Mouse (Mus musculus) testis, postnatal 10 days (tissue): ENCODE results near the gene Gm45837.

Experiments used
- DNase-seq: peaks from one replicate; pipeline ENCODE4 v3.0.0; 2021; ENCODE audit warnings: low spot score

The Gm45837 gene

GRCm38 (mm10) chr7:101465392-101465791 lies 54.7 kb downstream of the Gm45837 start:
- peak; percentile 68 for DNase-seq

- DNase-seq: no peak
Observed at GRCm38 (mm10) chr7:101465850-101466580, 55.3 kb downstream of the Gm45837 start.

- DNase-seq: no peak
Observed at GRCm38 (mm10) chr7:101466581-101467081, 55.9 kb downstream of the Gm45837 start.

GRCm38 (mm10) chr7:101471423-101471822 lies 60.7 kb downstream of the Gm45837 start:
- DNase-seq: no peak

- DNase-seq: no peak
Observed at GRCm38 (mm10) chr7:101471968-101472480, 61.3 kb downstream of the Gm45837 start.

GRCm38 (mm10) chr7:101472598-101473558 lies 62.2 kb downstream of the Gm45837 start:
- DNase-seq: no peak

- DNase-seq: no peak
Observed at GRCm38 (mm10) chr7:101474399-101474811, 63.7 kb downstream of the Gm45837 start.

- no peak for DNase-seq
Observed at GRCm38 (mm10) chr7:101476028-101476427, 65.3 kb downstream of the Gm45837 start.

GRCm38 (mm10) chr7:101476493-101476892 lies 65.8 kb downstream of the Gm45837 start:
- no peak for DNase-seq

GRCm38 (mm10) chr7:101477200-101477599 lies 66.5 kb downstream of the Gm45837 start:
- DNase-seq: no peak

- no peak for DNase-seq
Observed at GRCm38 (mm10) chr7:101478099-101478498, 67.4 kb downstream of the Gm45837 start.

GRCm38 (mm10) chr7:101479841-101480240 lies 69.2 kb downstream of the Gm45837 start:
- DNase-seq: no peak

GRCm38 (mm10) chr7:101480671-101481070 lies 70.0 kb downstream of the Gm45837 start:
- DNase-seq: no peak

GRCm38 (mm10) chr7:101481872-101482498 lies 71.3 kb downstream of the Gm45837 start:
- DNase-seq: no peak

- DNase-seq: no peak
Observed at GRCm38 (mm10) chr7:101482499-101483081, 71.9 kb downstream of the Gm45837 start.

GRCm38 (mm10) chr7:101483498-101484115 lies 72.9 kb downstream of the Gm45837 start:
- no peak for DNase-seq

GRCm38 (mm10) chr7:101487102-101487501 lies 76.4 kb downstream of the Gm45837 start:
- no peak for DNase-seq

GRCm38 (mm10) chr7:101490952-101491351 lies 80.3 kb downstream of the Gm45837 start:
- DNase-seq: no peak

- no peak for DNase-seq
Observed at GRCm38 (mm10) chr7:101498385-101498784, 87.7 kb downstream of the Gm45837 start.

- DNase-seq: no peak
Observed at GRCm38 (mm10) chr7:101499251-101499650, 88.6 kb downstream of the Gm45837 start.

- DNase-seq: no peak
Observed at GRCm38 (mm10) chr7:101499701-101500100, 89.0 kb downstream of the Gm45837 start.
